Mouse (Mus musculus) erythroblast, embryonic 14.5 days (primary cell): ENCODE data around the gene Arhgap32.

Experiments
- GATA1 ChIP-seq: IDR thresholded peaks from 2 replicates; pipeline ENCODE4 v1.6.1; 2012; ENCODE audit warnings: low read length, inconsistent platforms, mixed read lengths
- TAL1 ChIP-seq: IDR thresholded peaks from 3 replicates; pipeline ENCODE4 v1.6.1; 2012; ENCODE audit warnings: low read length, inconsistent platforms, mixed read lengths

GRCm38 (mm10) chr9:32245237-32245636 is 129.3 kb downstream of the Arhgap32 start:
- TF ChIP-seq GATA1 = no peak
- no peak for TF ChIP-seq TAL1
